Mouse (Mus musculus) liver, postnatal 0 days (tissue): Measurements from ENCODE around the gene Gpn1.

ENCODE experiments used
- CTCF ChIP-seq: sonication (generic); IDR thresholded peaks from 2 replicates; pipeline ENCODE4 v1.5.1; 2016; ENCODE audit warnings: antibody characterized with exemption, low read depth
- EP300 ChIP-seq: IDR thresholded peaks from 2 replicates; pipeline ENCODE4 v1.6.1; 2016; ENCODE audit warnings: antibody characterized with exemption, low read depth, mild to moderate bottlenecking

DNA sequence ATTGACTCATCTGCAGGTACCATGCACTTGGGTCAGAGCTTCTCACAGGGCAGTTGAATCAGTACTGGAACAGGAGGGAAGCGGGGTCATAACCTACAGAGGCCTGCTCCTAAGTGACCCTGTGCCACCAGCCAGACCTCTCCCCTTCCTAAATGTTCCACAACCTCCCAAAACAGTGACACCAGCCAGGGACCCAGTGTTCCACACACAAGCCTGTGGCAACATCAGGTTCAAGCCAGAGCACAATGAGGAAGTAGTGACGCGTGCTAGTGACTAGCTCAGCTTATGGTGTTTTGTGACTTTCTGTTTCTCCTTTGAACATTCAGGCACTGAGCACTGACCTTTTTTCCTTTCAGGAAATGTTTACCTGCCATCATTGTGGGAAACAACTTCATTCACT is 26.7 kb upstream of the Gpn1 start:
- TF ChIP-seq CTCF (no peak), EP300 (no peak; the same call in 1 of the 2 replicates)
